Mouse (Mus musculus) stomach, postnatal 0 days (tissue): ENCODE data around the gene Chst3. TPM values are rescaled to one million over a fixed set of nuclear protein-coding genes. Genes with fewer than 3 reads are reported as not detected.
A peak's percentile ranks its signal among the peaks of the same experiment; 100 is the strongest.

Source experiments
- ATAC-seq: fragments of 200-750 bp; cut with Nextera tagmentation; 2 replicates; pipeline ENCODE4 v1.8.0; 2017; ENCODE audit not compliant: low FRiP score, low TSS enrichment
- DNase-seq: peaks from one replicate; pipeline ENCODE4 v3.0.0-alpha.2; 2016; ENCODE audit warnings: low spot score
- H3K27ac ChIP-seq: fragments of 300-500 bp; sonication (generic); replicated peaks from 2 replicates; pipeline ENCODE4 v1.5.1; 2014; ENCODE audit warnings: mild to moderate bottlenecking, control low read depth
- H3K27me3 ChIP-seq: fragments of 300-500 bp; sonication (generic); 2 replicates; pipeline ENCODE4 v1.6.1; 2014; ENCODE audit warnings: low read length; ENCODE audit not compliant: control insufficient read depth, insufficient read depth
- H3K36me3 ChIP-seq: fragments of 300-500 bp; sonication (generic); 2 replicates; pipeline ENCODE4 v1.6.1; 2014; ENCODE audit warnings: low read length, mixed read lengths; ENCODE audit not compliant: control insufficient read depth, insufficient read depth
- H3K4me1 ChIP-seq: fragments of 300-500 bp; sonication (generic); replicated peaks from 2 replicates; pipeline ENCODE4 v1.6.1; 2014; ENCODE audit warnings: antibody characterized with exemption; ENCODE audit not compliant: control insufficient read depth, insufficient read depth
- H3K4me2 ChIP-seq: fragments of 300-500 bp; sonication (generic); replicated peaks from 2 replicates; pipeline ENCODE4 v1.6.1; 2014; ENCODE audit warnings: low read depth, mild to moderate bottlenecking, control low read depth, moderate library complexity
- H3K4me3 ChIP-seq: fragments of 300-500 bp; sonication (generic); 2 replicates; pipeline ENCODE4 v1.5.1; 2014; ENCODE audit warnings: low read depth, low read length, control low read depth
- H3K9ac ChIP-seq: fragments of 300-500 bp; sonication (generic); 2 replicates; pipeline ENCODE4 v1.6.1; 2014; ENCODE audit warnings: mild to moderate bottlenecking, low read length, control low read depth, mixed read lengths
- H3K9me3 ChIP-seq: fragments of 300-500 bp; sonication (generic); 2 replicates; pipeline ENCODE4 v1.6.1; 2016; ENCODE audit warnings: low read length; ENCODE audit not compliant: control insufficient read depth
- CTCF ChIP-seq: IDR thresholded peaks from 2 replicates; pipeline ENCODE4 v1.5.1; 2016; ENCODE audit warnings: antibody characterized with exemption, low read depth, mild to moderate bottlenecking, moderate library complexity
- EP300 ChIP-seq: optimal IDR thresholded peaks from 2 replicates; pipeline ENCODE3; 2016; ENCODE audit warnings: antibody characterized with exemption
- WGBS: fragments of 180-500 bp; shearing (Covaris S2); extraction: QIAGEN DNeasy Blood & Tissue Kit; methylation state at CpG from one replicate; pipeline ENCODE4 v1.1.7; 2014; 5-methylcytosine and 5-hydroxymethylcytosine counted together
- polyA plus RNA-seq: library from polyadenylated mRNA; unstranded; fragments of >200 nt; fragmentation: Nextera tagmentation; extraction: Ambion mirVana; gene quantifications from 2 replicates; pipeline ENCODE4 v1.2.1, GENCODE M21; 2015

Gene Chst3
- polyA plus RNA-seq, 1 experiment from 2014 or later, result 1.1 TPM

GRCm38 (mm10) chr10:60218033-60218590 lies 948 bp downstream of the Chst3 start:
- DNase-seq, result no peak
- H3K27ac ChIP-seq, result peak overlapping the region; percentile 82
- no peaks in the 10 kb centered on the region for H3K27me3 ChIP-seq
- H3K4me3 ChIP-seq, result peak overlapping the region; percentile 66
- TF ChIP-seq CTCF, result no peak
- TF ChIP-seq EP300, result no peak
- peaks cover 12% of the 10 kb centered on the region for H3K4me1 ChIP-seq
- peak overlapping the region; percentile 77 for H3K9ac ChIP-seq
- 13% methylated on average over 18 of the region's 18 CpGs for WGBS
- no peaks in the 10 kb centered on the region for H3K36me3 ChIP-seq
- H3K4me2 ChIP-seq, result peak overlapping the region; percentile 75
- ATAC-seq, result no peak
- no peaks in the 10 kb centered on the region for H3K9me3 ChIP-seq

GRCm38 (mm10) chr10:60216331-60217095 lies 2.5 kb downstream of the Chst3 start:
- no peak overlapping the region for H3K4me3 ChIP-seq
- no peak for ATAC-seq
- no peaks in the 10 kb centered on the region for H3K36me3 ChIP-seq
- no peak for DNase-seq
- no peaks in the 10 kb centered on the region for H3K27me3 ChIP-seq
- 84% methylated on average over 11 of the region's 11 CpGs for WGBS
- no peak for TF ChIP-seq CTCF
- TF ChIP-seq EP300, result no peak
- no peak overlapping the region for H3K9ac ChIP-seq
- peaks cover 12% of the 10 kb centered on the region for H3K4me1 ChIP-seq
- no peak overlapping the region; the same call in 1 of the 2 replicates for H3K27ac ChIP-seq
- no peak overlapping the region for H3K4me2 ChIP-seq
- no peaks in the 10 kb centered on the region for H3K9me3 ChIP-seq

- no peak for TF ChIP-seq EP300
- no peak for TF ChIP-seq CTCF
- H3K4me2 ChIP-seq, result peak overlapping the region; percentile 11; the same call in 1 of the 2 replicates
- DNase-seq (no peak), ATAC-seq (no peak)
- no peaks in the 10 kb centered on the region for H3K27me3 ChIP-seq
- no peaks in the 10 kb centered on the region for H3K9me3 ChIP-seq
- H3K4me3 ChIP-seq, result no peak overlapping the region
- H3K4me1 ChIP-seq, result peaks cover 12% of the 10 kb centered on the region
- no peak overlapping the region for H3K9ac ChIP-seq
- H3K36me3 ChIP-seq, result no peaks in the 10 kb centered on the region
- 37% methylated on average over 14 of the region's 14 CpGs for WGBS
- peak overlapping the region; percentile 78 for H3K27ac ChIP-seq
Observed at GRCm38 (mm10) chr10:60215077-60215960, 3.7 kb downstream of the Chst3 start.

- no peaks in the 10 kb centered on the region for H3K36me3 ChIP-seq
- H3K27ac ChIP-seq, result peak overlapping the region; percentile 69
- H3K4me2 ChIP-seq, result no peak overlapping the region
- no peaks in the 10 kb centered on the region for H3K9me3 ChIP-seq
- DNase-seq (no peak), ATAC-seq (peak; percentile 39; the same call in 1 of the 2 replicates)
- no peaks in the 10 kb centered on the region for H3K27me3 ChIP-seq
- H3K4me1 ChIP-seq, result peaks cover 12% of the 10 kb centered on the region
- H3K4me3 ChIP-seq, result no peak overlapping the region
- TF ChIP-seq EP300 (no peak), CTCF (no peak)
- 32% methylated on average over 11 of the region's 11 CpGs for WGBS
- H3K9ac ChIP-seq, result no peak overlapping the region
Observed at GRCm38 (mm10) chr10:60212589-60213379, 6.3 kb downstream of the Chst3 start.

- Histone ChIP-seq H3K9ac (no peak overlapping the region), H3K36me3 (no peaks in the 10 kb centered on the region), H3K4me3 (no peak overlapping the region), H3K9me3 (no peaks in the 10 kb centered on the region), H3K27me3 (no peaks in the 10 kb centered on the region), H3K4me2 (no peak overlapping the region), H3K27ac (no peak overlapping the region), H3K4me1 (peaks cover 12% of the 10 kb centered on the region)
- DNase-seq (no peak), ATAC-seq (no peak)
- no peak for TF ChIP-seq CTCF
- TF ChIP-seq EP300, result no peak
- 61% methylated on average over 8 of the region's 8 CpGs for WGBS
Observed at GRCm38 (mm10) chr10:60211501-60212005, 7.5 kb downstream of the Chst3 start.
